In the genomic region with DNA sequence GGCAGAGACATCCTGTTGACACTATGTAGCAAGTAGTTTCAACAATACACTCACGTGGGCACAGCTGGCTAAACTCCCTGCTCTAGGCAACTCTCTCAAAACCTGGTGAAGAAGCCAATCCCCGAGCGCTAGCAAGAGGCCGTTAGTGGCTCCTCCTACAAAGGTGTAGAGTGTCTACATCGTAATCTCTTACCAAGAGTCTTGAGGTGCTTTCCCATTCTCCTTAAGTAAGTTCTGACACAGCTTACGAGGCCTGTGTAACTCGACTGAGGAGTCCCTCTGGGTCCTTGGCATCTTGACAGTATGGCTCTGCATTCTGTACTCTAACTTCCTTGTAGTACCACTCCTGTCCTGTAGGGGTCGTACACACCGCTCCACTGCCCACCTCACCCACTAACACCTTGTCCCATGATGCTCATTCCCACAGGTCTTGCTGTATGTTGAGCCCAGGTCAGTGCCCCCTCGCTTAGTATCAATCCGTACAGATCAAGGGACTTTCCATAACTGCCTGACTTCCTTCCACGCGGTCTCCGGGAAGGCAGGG, we compare ENCODE assay signal across 11 mouse cellular contexts.
DNase-seq lines count a peak whose midpoint lies in the region; ATAC-seq and TF ChIP-seq lines count a peak whose summit lies in the region.
"Had no signal": no experiment of that assay in that cellular context is flagged by ENCODE, and none has a peak within 500 bp of the region (broad histone marks: within the 10 kb centered on the region; RNA-seq: fewer than 3 reads in every experiment).

No protein-coding gene starts in this region.

- DNase-seq in cerebellum, postnatal 10 days, result peak; percentile 25 to 38
- no peak for DNase-seq in cerebellum, adult 9-11 months
- no peak for DNase-seq in midbrain, postnatal 0 days (ENCODE audit: low spot score)
- no peak for DNase-seq in midbrain, embryonic 10.5 days (ENCODE audit: low spot score)
- peak; percentile 14 for DNase-seq in lung, adult 2 months
- DNase-seq in frontal cortex, postnatal 14 days (ENCODE audit: low spot score in 2 of 2), result no peak
- DNase-seq in forebrain, embryonic 11.5 days (ENCODE audit: low spot score), result no peak
- no peak for DNase-seq in left cerebral cortex, adult 11 months (ENCODE audit: low spot score)
- DNase-seq: heart, postnatal 36 days had no signal

- H3K27ac ChIP-seq in midbrain, postnatal 0 days (ENCODE audit: low read depth, low read length), result no peak overlapping the region
- H3K27ac ChIP-seq in midbrain, embryonic 10.5 days (replicated peaks), result no peak overlapping the region
- no peak overlapping the region for H3K27ac ChIP-seq in forebrain, embryonic 11.5 days (ENCODE audit: low read depth, low read length)
- H3K27ac ChIP-seq: limb, embryonic 13.5 days; neural tube, embryonic 12.5 days had no signal

- H3K9ac ChIP-seq in midbrain, postnatal 0 days (replicated peaks; ENCODE audit: low read length, poor library complexity, severe bottlenecking), result no peak overlapping the region
- no peak overlapping the region for H3K9ac ChIP-seq in forebrain, embryonic 11.5 days (ENCODE audit: low read length)
- H3K9ac ChIP-seq: limb, embryonic 13.5 days; neural tube, embryonic 12.5 days had no signal

- TF ChIP-seq POLR2A in lung, adult 2 months (IDR thresholded peaks at IDR 0.05; ENCODE audit: borderline replicate concordance, extremely low read depth, low read depth, low read length), result no peak

- no peak overlapping the region for H3K4me3 ChIP-seq in midbrain, postnatal 0 days (ENCODE audit: low read depth, low read length)
- H3K4me3 ChIP-seq in midbrain, embryonic 10.5 days, result no peak overlapping the region
- H3K4me3 ChIP-seq in lung, adult 2 months (replicated peaks; ENCODE audit: extremely low read depth, low read depth, low read length), result no peak overlapping the region
- no peak overlapping the region for H3K4me3 ChIP-seq in forebrain, embryonic 11.5 days (ENCODE audit: low read depth, low read length)
- H3K4me3 ChIP-seq: limb, embryonic 13.5 days; neural tube, embryonic 12.5 days had no signal

- no peaks in the 10 kb centered on the region for H3K27me3 ChIP-seq in midbrain, postnatal 0 days (ENCODE audit: insufficient read depth, low read length)
- H3K27me3 ChIP-seq in midbrain, embryonic 10.5 days (ENCODE audit: low read depth, poor library complexity, severe bottlenecking), result no peaks in the 10 kb centered on the region
- no peaks in the 10 kb centered on the region for H3K27me3 ChIP-seq in forebrain, embryonic 11.5 days (ENCODE audit: control insufficient read depth, insufficient read depth, low read length)
- H3K27me3 ChIP-seq: limb, embryonic 13.5 days; neural tube, embryonic 12.5 days had no signal

- H3K36me3 ChIP-seq in midbrain, postnatal 0 days (ENCODE audit: insufficient read depth, low read length), result no peaks in the 10 kb centered on the region
- no peaks in the 10 kb centered on the region for H3K36me3 ChIP-seq in midbrain, embryonic 10.5 days
- no peaks in the 10 kb centered on the region for H3K36me3 ChIP-seq in forebrain, embryonic 11.5 days (ENCODE audit: control insufficient read depth, insufficient read depth, low read length)
- H3K36me3 ChIP-seq: limb, embryonic 13.5 days; neural tube, embryonic 12.5 days had no signal

- H3K9me3 ChIP-seq in midbrain, postnatal 0 days (ENCODE audit: low read length), result no peaks in the 10 kb centered on the region
- H3K9me3 ChIP-seq in midbrain, embryonic 10.5 days (replicated peaks), result no peaks in the 10 kb centered on the region
- no peaks in the 10 kb centered on the region for H3K9me3 ChIP-seq in forebrain, embryonic 11.5 days (ENCODE audit: control insufficient read depth, low read length)
- H3K9me3 ChIP-seq: limb, embryonic 13.5 days; neural tube, embryonic 12.5 days had no signal

- no peaks in the 10 kb centered on the region for H3K4me1 ChIP-seq in midbrain, postnatal 0 days (ENCODE audit: insufficient read depth, low read length)
- peaks cover 17% of the 10 kb centered on the region for H3K4me1 ChIP-seq in midbrain, embryonic 10.5 days
- H3K4me1 ChIP-seq in lung, adult 2 months (ENCODE audit: control insufficient read depth, insufficient read depth, low read length), result peaks cover 7% of the 10 kb centered on the region
- H3K4me1 ChIP-seq in forebrain, embryonic 11.5 days (replicated peaks; ENCODE audit: control insufficient read depth, insufficient read depth, low read length), result no peaks in the 10 kb centered on the region; the same call in 1 of the 2 replicates

- 73% methylated on average over 14 of the region's 14 CpGs for WGBS in midbrain, postnatal 0 days
- WGBS in midbrain, embryonic 10.5 days, result 72% methylated on average over 14 of the region's 14 CpGs
- WGBS in lung, adult 2 months, result 36% methylated on average over 14 of the region's 14 CpGs
- WGBS in forebrain, embryonic 11.5 days, result 73% methylated on average over 14 of the region's 14 CpGs

- no peak overlapping the region for H3K4me2 ChIP-seq in midbrain, postnatal 0 days (ENCODE audit: low read depth, low read length, poor library complexity, severe bottlenecking)
- H3K4me2 ChIP-seq in forebrain, embryonic 11.5 days (ENCODE audit: low read depth, low read length, severe bottlenecking), result no peak overlapping the region
- H3K4me2 ChIP-seq: limb, embryonic 13.5 days; neural tube, embryonic 12.5 days had no signal

- peak; percentile 60 for TF ChIP-seq CTCF in midbrain, postnatal 0 days (IDR thresholded peaks at IDR 0.05)
- TF ChIP-seq CTCF in lung, adult 2 months (IDR thresholded peaks at IDR 0.05; ENCODE audit: insufficient read depth, low read length), result peak; percentile 77

- no peak for ATAC-seq in midbrain, postnatal 0 days (ENCODE audit: low FRiP score)
- no peak for ATAC-seq in forebrain, embryonic 11.5 days (replicated peaks; ENCODE audit: low FRiP score)

Comparison
In these comparisons a context has a peak if more than half of its experiments do, and no peak if none do; other contexts are left out.
1. DNase-seq: peak in cerebellum, postnatal 10 days (2 of 2) and lung, adult 2 months (single experiment); none in cerebellum, adult 9-11 months (single experiment), midbrain, postnatal 0 days (single experiment), midbrain, embryonic 10.5 days (single experiment), frontal cortex, postnatal 14 days (0 of 2), forebrain, embryonic 11.5 days (single experiment) and left cerebral cortex, adult 11 months (single experiment).